Mouse (Mus musculus) fibroblast of lung, adult 2 months (primary cell): ENCODE data around the gene Trnt1.

ENCODE experiments used
- DNase-seq: peaks from one replicate; pipeline ENCODE4 v3.0.0-alpha.2; 2011; ENCODE audit warnings: low read depth

Trnt1 gene

DNA sequence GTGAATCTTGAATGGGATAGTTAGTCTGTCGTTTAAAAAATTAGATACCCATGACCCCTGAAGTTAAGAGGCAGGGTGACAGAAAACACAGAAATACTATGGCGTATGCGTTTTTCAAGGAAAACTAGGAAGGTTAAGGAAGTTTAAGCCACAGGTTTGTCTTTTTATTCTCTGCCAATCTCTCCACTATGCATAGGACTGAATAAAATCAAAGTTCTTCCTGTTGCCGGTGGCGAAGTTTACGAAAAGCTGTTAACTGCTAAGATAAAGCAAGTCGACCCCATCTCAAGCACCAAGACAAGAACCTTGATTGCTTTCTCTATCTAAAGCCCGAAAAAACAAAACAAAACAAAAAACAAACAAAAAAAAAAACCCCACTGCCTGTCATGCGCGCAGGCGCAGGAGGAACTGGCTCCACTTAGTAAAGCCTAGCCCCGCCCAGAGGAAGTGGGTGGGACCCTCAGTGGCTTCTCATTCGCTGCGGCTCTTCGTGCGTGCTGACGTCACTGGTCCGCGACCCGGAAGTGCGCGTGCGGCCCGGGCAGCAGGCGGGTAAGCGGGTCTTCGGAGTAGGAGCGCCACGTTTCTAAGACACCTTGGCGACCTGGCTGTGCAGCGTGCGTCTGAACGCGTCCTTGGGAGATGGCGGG is at the start of gene Trnt1:
TSS of gene Trnt1 (plus strand) at position 481 of the 650 bp plus-strand sequence.
- peak; percentile 91 for DNase-seq

DNA sequence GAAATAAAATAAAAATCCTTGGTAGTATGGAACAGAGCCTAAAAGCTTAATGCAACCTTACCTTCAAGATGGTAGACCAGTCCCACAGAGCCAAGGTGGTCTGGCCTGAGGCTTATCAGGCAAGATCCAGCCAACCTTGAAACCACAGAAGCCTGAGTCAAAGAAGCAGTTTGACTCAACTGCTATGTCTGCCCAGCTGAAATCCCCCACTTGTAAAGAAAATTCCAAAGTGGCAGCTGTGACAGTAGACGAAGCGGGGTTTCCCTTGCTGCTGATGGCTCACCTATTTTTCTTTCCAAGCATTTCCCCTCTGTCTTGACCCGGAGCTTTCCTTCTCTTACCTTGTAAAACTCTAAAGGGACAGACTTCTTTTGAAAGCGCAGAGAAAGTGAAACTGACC is 43.3 kb upstream of the Trnt1 start:
- DNase-seq, result no peak

DNA sequence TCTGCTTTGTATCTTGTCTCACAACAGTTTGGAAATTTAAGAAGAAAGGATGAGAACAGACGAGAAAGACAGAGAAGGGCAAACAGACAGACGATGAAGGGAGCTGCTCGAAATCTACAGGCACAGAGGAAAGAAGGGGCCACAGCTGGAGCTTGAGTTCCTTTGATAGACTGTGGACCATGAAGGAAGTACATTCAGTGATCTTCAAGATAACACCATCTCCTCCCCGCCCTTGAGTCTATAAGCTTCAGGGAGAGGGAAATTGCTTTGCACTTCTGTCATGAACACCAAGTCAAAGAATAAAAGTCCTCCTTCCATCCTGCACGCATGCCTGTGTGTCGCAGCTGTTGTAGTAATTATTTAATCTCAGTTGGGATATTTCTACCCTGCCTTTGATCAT is 42.8 kb upstream of the Trnt1 start:
- DNase-seq, result no peak

DNA sequence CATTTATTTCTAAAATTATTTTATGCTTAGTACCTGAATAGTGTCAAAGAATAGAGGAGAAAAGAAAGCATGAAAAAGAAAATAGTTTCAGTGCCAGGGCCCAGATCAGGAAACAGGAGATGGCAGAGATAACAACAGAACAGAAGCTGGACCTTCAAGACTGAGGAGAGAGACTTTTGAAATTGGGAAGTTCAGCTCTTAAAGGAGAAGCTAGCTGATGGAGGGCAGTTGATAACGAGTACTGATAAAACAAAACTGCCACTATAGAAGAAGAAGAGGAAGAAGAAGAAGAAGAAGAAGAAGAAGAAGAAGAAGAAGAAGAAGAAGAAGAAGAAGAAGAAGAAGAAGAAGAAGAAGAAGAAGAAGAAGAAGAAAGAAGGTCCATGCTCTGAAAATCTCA is 41.2 kb upstream of the Trnt1 start:
- no peak for DNase-seq

DNA sequence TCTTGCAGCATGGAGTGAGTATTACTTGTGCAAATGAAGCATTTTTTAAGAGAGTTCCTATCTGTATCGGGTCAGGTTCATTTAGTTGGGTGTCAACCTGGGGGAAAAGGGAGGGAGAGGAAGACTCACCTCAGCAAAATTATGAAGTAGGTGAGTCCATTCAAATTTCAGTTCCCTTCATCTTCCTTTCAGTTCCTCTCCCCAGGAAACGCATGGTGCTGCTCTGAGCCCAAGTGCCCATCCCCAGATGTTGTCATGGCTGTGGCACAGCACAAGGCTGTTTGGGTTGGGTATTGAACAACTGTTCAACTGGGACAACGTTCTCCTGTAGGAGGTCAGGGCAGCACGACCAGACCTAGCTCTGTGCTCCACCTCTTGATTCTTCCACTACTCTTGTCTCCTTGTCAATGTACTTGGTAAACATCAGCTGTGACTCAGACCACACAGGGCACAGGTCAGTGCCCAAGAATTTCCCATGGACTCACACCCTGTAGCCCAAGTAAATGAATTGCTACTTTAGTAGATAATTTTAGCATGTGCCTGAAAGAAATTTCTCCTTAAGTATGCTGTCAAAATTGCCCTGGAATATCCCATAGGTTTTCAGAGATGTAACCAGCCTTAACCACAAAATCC is 39.1 kb upstream of the Trnt1 start:
- no peak for DNase-seq

DNA sequence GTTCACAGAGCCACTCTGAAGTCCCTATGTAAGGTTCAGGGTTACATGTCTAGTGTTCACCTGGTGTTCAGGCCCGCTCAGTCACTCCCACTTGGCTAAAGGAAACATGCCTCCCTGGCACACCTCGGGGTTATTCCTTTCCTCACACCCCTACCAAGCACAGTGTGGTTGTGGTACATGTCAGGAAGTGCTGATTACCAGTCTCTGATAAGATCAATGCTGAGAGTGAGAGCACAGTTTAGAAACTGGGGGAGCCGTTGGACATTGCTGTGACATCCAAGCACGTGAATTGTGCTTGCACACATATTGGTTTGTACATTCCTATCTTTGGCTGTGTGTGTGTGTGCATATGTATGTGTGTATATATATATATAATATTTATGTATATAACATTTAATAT is 36.4 kb upstream of the Trnt1 start:
- DNase-seq, result no peak

DNA sequence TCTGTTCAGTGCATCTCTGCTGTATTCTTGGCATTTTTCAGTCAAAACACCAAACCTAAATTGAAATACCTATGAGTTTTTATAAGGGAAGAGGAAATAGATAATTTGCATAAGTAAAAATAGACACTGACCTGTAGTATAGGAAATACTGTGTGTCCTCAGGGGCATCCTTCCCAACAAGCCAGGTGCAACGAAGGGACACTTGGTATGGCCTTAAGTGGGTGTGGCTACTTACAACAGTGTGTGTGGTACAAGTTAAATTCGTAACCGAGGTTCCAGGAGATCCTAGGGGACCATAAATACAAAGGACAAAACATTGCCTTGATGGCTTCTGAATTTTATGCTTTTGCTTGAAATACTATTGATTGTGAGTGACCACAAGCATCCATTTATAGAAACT is 30.7 kb upstream of the Trnt1 start:
- no peak for DNase-seq

DNA sequence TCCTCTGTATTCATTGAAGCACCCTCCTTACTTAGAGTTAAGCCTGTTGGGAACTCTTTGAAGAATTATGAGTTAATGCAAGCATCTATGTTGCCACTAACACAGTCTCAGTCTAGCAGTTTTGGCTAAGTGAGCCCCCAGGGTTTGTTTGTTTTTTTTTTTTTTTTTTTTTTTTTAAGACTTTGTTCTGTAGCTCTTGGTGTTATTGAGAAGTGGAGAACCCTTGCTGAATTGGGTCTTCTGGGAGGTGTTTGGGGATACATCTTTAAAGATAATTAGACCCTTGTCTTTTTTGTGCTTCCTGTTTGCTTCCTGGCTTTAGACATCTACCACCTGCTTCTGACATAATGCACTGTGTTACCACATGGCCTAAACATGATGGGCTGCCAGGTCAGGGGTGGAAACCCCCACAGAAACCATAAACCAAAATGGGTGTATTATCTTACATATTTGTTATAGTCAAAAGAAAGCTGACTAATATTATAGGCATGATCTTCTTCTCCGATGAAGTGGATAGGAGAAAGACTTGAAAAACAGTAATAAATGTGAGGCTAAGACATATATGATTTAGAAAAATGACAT is 28.6 kb upstream of the Trnt1 start:
- no peak for DNase-seq

DNA sequence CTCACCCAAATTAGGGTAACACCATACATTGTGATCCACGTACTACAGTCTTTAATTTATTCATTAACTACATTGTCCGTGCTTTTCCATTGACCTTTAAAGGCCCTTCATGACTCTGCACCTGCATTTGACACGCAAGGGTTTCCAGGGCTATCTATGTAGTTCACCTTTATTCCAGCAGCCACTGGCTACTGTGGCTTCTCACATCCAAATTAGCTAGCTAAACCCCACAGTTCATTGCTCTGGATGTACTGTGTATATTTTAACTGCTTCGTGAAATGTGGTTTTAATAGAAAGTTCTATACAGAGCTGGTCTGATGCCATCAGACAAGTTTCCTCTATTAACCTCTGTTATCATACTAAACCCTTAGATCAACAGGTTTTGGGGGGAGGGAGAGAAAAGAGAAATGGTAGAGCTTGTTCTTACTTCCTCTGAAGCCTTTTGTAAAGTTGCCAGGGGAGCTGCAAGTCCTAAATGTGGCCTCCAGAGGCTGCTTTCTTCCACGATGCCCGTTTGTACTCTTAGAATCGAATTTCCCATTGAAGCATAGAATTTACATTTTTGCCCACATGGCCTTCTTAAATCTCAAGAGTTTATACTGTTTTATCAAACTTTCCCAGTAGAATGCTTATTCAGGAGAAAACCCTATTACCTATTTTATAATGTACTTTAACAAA is 25.2 kb upstream of the Trnt1 start:
- DNase-seq, result no peak

DNA sequence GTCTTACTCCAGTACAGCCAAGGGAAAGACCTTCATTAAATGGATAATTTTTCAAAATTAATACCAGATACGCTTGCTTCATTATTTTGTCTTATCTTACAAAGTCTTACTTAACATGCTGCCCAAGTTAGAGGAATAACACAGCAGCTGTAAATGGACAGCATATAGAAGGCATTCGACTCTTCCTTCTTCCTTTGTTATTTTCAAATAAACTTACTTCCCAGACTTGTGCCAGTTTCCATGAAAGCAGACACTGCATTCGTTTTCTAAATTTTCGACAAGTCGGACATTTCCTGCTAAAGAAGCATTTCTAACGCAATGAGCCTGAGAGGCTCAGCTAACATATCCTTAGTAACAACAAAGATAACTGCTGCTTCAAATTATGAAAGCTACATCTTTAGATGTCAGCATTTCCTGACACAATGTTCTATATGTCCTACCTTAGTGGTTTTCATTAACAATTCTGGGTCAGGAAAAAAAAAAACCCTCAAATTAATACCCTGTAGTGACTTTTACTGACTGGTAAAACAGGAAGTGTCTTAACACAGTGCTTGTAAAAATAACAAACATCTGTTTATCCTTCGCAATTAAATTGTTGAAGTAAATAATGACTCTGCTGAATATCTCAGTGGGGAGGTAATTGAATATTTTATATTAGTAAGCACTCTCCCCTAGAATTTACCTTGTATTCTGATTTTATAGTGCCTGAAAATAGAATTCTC is 23.1 kb upstream of the Trnt1 start:
- no peak for DNase-seq

DNA sequence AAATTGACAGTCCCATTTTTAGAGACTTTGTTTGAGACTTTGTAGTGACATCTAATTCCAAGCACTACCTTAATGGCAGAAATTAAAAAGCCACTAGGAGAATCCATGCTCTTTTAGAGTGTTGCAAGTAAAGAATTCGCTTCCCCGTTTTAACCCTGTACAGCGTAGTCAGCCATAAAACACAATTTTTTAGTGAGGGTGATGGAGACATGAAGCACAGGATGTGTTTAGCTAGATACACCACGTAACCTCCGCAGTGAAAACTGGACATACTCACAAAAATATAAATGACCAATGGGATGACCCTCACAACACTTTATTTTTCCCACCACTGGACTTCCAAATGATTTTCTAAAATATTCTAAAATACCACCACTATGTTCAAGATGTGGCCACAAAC is 21.7 kb upstream of the Trnt1 start:
- DNase-seq, result no peak

DNA sequence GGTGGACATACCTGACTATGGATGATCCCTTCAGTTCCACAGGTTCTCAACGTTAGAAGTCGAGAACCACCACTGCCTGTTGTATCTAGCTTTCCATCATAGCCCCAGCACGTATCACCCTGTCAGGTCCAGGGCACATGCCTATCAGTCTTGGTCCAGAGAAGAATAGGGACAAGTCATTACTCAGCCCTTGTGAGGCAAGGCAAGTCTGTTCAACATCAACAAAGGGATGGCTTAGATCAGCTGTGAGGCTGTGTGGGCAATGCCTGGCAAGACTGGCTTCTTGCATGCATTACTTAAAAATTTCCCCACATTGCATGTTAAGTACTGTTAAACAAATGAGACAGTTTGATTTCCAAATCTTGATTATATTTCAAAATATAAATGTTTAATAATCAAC is 21.1 kb upstream of the Trnt1 start:
- DNase-seq, result no peak

DNA sequence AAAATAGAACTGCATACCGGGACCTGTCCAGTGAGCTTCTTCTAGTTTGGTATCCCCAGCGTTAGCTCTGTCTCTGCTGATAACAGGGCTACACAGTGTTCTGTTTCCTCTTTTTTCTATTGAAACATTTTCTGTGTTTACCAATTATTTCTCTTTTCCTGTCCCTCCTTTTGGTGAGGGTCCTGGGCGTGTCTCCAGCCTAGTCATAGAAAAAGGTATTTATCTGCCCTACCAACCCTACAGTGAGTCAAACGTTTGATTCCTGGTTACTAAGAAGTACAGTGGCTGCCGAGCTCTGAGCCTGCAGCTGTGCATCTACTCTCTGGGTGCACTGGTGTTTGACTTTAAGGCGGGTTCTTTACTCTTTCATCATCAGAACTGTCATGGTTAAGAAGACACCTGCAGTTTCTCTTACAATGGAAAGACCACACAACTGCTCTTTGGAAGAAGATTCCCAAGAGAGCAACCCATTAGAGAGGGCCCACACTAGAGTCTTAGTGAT is 20.0 kb upstream of the Trnt1 start, which contains the start of gene Il5ra:
TSS of gene Il5ra (minus strand) at position 151 of the 502 bp plus-strand sequence.
- DNase-seq, result no peak

DNA sequence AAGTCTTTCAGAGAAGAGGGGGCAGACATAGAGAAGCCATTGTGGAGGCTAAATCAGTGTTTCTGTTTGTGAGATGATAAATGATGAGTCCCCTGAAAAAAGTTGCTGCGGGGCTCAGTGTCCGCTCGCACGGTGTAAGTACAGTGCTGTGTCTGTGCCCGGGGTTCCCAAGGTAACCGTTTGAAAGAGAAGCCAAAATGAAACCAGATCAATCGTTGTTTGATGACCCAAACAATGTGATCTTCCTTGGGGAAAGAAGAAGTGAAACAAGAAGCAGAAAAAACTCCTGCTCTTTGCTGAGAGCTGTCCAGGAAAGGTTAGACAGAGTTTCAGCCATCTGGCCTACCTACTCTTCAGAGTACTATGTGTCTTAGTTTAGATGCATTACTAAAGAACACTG is 18.6 kb upstream of the Trnt1 start:
- DNase-seq, result no peak

DNA sequence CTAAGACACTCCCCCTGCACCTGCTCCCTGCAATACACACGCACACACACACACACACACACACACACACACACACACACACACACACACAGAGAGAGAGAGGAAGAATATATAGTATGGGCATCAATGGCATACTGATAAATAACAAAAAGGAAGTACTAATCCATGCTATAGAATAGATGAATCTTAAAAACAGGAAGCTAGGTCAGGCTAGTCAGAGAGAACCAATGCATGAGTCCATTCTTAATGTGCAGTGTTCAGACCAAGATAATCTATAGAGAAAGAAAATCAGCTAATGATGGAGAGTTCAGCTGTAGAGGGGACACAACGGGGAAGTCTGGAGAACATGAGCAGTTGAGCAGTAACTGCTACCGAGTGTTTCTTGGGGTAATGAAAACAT is 10.6 kb upstream of the Trnt1 start:
- no peak for DNase-seq

DNA sequence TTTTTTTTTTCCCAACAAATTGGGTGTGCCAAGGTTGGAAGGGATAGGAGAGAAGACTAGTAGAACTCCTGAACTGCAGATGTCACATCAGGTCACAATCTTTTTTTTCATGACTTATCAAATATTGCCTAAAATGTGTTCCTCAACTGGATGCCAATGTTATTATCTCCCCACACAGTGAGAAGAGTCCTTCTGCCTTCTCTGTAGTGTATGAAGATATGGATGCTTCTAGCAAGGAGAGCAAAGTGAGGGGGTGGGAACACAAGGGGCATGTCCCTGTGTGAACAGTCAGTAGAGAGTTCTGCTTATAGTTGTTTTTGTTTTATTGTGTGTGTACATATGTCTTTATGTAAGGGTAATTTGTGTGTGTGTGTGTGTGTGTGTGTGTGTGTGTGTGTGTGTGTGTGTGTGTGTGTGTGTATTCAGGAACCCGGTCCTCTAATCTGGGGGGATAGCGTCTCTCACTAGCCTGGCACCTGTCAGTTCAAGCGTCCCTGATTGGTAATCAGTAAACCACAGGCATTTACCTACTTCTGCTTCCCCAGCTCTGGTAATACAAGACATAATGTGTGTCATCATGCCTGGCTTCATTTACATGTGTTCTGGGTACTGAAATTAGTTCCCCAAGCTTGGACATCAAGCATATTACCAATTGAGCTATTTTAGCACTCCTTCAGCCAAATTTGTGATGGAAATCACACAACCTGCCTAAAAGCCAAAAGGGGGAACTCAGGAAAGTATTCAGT is 8.3 kb upstream of the Trnt1 start:
- DNase-seq, result no peak

DNA sequence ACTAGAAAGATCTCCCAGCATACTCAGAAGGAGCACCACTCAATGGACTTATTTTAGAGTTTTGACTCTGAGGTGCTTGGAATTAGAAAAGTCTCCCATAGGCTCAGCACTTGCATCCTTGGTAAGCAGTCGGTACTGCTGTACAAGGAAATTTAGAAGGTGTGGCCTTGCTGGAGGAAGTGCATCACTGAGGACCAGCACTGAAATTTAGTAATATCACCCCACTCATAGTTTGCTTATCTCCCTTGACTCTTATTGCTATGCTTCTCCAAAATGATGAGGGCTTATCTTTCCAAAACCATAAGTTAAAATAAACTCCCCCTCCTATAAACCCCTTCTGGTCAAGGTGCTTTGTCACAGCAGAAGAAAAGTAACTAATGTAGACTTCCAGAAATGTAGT is 7.4 kb upstream of the Trnt1 start:
- DNase-seq, result no peak

DNA sequence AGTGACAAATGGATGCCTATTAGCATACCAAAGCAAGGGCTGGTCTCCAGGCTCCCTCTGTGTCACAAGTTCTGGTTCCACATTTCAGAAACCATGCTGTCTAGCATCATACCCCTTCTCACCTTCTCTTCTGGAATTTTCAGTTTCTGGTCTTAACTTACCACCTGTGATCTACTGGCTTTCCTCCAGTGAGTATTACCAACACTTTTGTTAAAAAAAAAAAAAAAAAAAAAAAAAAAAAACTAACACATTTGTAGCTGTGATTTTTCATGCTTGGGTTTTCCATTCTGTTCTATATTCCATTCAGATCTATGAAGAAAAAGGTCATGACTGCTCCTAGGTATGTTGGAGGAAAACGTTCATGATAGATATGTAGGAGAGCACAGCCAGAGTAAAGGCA is 3.0 kb upstream of the Trnt1 start:
- no peak for DNase-seq

DNA sequence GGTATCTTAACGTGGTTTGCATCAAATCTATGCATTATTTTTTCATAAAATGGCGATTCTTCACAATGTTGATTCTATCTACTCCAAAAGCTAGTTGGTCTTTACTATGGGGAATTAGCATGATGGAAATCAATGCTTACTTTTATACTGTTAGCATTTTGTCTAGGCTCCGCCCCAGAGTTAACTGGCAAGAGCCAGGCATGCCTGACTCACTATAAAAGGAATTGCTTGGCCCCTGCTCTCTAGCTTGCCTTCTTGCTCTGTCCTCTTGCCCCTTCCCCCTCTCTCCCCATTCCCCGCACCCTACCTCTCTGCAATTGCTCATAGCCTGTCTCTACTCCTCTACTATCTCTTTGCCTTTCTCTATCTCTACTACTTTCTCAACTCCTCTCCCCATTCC is 2.1 kb upstream of the Trnt1 start:
- DNase-seq, result no peak

DNA sequence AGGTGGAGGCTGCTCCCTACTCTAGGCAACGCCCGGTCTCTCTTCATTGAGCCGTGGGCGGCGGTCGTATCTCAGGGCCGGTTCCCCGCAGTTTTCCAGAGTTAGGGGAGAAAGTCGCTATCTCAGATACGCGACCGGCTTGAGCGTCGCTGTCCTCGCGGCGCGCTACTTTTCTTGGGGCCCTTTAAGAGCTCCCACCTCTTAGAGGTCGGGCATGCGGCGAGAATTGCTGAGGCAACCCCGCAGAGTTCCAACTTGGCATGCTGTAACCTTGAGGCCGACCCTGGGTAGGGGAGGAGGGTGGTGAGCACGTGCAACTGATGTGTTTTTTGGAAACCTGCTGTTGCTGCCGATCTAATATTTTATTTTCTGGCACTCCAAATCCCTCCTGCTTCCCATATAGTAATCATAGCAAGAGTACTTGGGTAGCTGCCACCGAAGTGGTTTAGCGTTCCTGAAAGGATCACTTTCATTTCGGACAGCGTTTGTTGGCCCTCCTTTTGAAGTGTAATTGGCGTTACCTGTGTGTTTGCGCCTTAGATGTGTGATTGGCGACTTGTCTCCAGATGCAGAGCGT is 458 bp downstream of the Trnt1 start:
- DNase-seq, result no peak

DNA sequence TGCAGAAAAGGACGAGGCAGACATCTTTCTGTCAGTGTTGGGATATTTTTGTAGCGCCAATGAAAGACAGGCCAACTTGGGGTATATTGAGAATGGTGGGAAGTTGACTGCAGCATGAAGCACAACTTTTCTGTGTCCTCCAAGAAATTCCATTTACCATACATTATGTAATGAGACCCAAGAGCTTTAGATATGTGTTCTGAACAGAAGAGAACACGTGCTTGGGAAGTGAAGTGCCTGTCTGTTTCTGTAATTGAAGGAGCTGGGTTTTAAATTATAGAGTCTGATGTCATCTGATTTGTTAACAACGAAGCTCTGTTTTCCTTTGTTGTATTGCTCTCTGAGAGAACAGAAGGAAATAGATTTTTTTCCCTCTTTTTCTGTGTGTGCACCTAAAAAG is 1.1 kb downstream of the Trnt1 start:
- DNase-seq, result no peak
